Mouse (Mus musculus) embryo, embryonic 11 days (tissue): ENCODE results near the gene Pstk.
A peak's percentile ranks its signal among the peaks of the same experiment; 100 is the strongest.
"Not testable (repeated sequence)": the region's sequence is repeated elsewhere in the genome, so short reads cannot be mapped to it uniquely, and the experiment has no call there.

Experiments used
- DNase-seq: peaks from one replicate; pipeline ENCODE4 v3.0.0-alpha.2; 2015

The Pstk gene

DNA sequence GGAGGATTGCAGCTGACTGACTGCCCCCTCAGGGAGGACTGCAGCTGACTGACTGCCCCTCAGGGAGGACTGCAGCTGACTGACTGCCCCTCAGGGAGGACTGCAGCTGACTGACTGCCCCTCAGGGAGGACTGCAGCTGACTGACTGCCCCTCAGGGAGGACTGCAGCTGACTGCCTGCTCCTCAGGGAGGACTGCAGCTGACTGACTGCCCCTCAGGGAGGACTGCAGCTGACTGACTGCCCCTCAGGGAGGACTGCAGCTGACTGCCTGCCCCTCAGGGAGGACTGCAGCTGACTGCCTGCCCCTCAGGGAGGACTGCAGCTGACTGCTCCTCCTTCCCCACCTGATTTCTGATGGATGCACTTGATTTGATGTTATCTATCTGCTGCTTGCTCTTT, 45.8 kb downstream of the Pstk start:
- DNase-seq, result not testable (repeated sequence)

DNA sequence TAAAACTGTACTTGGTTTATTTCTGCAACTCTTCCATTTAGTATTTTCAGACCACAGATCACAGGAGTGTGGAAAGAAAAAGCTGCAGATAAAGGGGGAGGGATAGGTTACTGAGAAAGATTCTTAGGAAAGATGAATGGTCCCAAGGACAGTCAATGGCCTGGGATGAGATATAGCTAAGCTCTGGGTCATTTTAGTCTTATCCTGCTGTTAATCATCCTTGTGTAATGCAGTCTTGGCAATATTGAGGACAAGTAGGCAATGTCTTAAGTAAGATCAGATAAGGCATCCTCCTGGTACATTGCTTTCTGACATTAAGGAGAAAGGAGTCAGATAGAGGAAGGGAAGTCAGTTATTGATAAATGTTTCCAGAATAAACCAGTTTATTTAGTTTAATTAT, 46.7 kb downstream of the Pstk start:
- DNase-seq, result no peak

DNA sequence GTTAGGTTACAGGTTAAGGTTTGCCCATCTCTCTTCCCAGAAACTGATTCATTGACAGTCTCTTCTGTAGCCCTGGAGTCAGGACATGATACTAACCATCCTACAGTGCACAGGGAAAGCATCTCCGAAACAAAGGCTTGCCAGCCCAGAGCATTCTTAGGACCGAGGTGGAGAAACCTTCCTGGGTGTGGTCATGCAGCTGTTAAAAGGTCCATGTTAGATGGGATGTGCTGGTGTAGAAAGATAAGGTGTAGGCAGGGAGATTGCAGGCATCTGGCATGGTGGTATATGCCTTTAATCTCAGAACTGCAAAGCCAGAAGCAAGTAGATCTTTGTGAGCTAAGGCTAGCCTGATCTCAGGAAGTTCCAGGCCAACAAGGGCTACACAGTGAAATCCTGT, 54.0 kb downstream of the Pstk start:
- no peak for DNase-seq

DNA sequence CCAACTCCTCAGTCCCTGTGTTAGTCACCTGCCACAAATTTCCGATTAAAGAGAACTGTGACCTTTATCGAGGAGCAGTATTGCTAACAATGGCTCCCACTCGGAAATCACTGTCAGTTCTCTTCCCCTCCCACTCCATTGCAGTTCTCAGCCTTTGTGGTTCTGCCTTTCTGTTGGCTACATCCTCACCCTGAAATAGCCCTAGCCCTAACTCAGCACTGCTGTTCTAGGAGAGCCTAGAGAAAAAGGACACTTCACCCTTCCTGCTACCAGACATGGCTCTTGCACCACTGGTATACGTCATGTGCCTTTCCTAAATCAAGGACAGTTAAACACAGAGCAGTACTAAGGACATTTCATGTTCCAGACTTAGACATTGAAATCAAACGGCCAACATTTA, 56.4 kb downstream of the Pstk start:
- no peak for DNase-seq

- peak; percentile 74 for DNase-seq
Observed at GRCm38 (mm10) chr7:131432244-131432643, 61.3 kb downstream of the Pstk start.

- no peak for DNase-seq
Observed at GRCm38 (mm10) chr7:131434276-131434675, 63.3 kb downstream of the Pstk start.

GRCm38 (mm10) chr7:131437051-131437450, 66.1 kb downstream of the Pstk start:
- DNase-seq, result no peak
